Mouse (Mus musculus) ES-E14 (cell line): ENCODE measurements around the gene Dnajc4.

ENCODE experiments used
- HCFC1 ChIP-seq: IDR thresholded peaks from 2 replicates; pipeline ENCODE4 v1.6.1; 2012; ENCODE audit warnings: low read length, inconsistent platforms, borderline replicate concordance; ENCODE audit not compliant: insufficient read depth
- ZC3H11A ChIP-seq: IDR thresholded peaks from 2 replicates; pipeline ENCODE4 v1.6.1; 2012; ENCODE audit warnings: low read depth, mild to moderate bottlenecking, inconsistent platforms, low read length, borderline replicate concordance
- ZNF384 ChIP-seq: IDR thresholded peaks from 2 replicates; pipeline ENCODE4 v1.6.1; 2012; ENCODE audit warnings: low read depth, low read length, inconsistent platforms

DNA sequence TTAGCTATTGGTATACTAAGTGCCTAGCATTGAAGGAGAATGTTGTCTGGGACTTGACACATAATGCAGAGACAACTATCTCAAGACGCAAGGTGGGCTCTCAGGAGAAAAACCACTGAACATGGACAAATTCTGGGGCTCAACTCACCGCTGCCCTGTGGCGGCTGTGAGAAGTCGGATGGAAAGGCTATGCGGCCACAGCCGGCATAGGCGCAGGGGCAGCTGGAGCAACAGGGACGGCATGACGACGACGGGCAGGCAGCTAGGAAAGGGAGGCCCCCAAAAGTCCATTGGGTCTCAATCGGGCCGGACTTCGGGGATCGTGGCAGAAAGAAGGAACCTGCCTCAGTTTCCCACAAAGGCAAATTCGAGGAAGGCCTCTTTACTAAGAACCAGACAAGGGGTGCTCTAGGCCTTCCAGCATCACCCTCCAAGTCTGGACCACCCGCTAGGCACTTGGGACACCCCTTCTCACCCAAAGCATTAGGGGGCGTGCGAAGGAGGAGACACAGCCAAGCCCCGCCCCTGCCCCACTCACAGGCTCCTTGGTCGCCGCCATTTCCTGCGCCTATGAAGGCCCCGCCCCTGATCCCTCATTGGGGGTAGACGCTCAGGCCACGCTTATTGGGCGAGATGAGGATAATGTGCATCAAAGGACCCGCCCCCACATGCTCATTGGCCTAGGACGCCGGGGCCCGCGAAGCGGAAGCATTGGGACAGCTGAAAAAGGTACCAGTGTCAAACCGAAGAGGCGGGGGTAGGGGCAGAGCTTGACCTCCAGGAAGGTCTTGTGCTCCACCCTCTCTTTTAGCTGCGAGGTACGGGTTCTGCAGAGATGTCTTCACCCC is at the start of gene Dnajc4:
- TF ChIP-seq ZNF384 (no peak), ZC3H11A (no peak), HCFC1 (no peak)
